Mouse (Mus musculus): ENCODE measurements around the gene Acacb.

DNA sequence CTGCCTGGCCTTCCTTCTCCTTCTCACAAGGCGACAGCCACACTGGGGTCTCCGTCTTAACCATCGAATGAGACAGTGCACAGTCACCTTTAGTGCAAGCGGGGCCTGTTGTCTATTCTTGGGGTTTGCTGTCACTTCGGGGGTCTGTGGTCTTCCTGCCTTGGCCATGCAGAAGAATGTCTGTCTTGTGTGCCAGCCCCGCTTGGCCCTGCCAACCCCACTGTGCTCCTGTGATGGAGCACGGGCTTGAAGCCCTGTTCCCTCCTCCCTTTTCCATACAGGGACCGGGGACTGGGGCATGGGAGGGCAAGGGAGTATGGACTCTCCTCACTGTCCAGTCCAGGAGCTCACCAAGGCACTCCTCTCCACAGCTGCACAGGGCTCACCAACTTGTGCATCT, 118.5 kb downstream of the Acacb start:
- TF ChIP-seq POLR2A (IDR thresholded peaks at IDR 0.05; ENCODE audit: borderline replicate concordance, control insufficient read depth, low read depth, low read length) (no peak), CTCF (IDR thresholded peaks at IDR 0.05; ENCODE audit: control insufficient read depth, insufficient read depth, low read length) (no peak)
